Mouse (Mus musculus) embryonic facial prominence, embryonic 15.5 days (tissue): ENCODE measurements around the gene Sh2d4b. TPM values are rescaled to one million over a fixed set of nuclear protein-coding genes. Genes with fewer than 3 reads are reported as not detected.

Source experiments
- ATAC-seq: fragments of 200-750 bp; cut with Nextera tagmentation; 2 replicates; pipeline ENCODE4 v1.8.0; 2017; ENCODE audit warnings: low read depth, moderate TSS enrichment; ENCODE audit not compliant: insufficient number of reproducible peaks, low FRiP score, low TSS enrichment
- H3K27ac ChIP-seq: fragments of 300-500 bp; sonication (generic); replicated peaks from 2 replicates; pipeline ENCODE4 v1.5.1; 2015; ENCODE audit warnings: mild to moderate bottlenecking, inconsistent platforms
- H3K27me3 ChIP-seq: fragments of 300-500 bp; sonication (generic); 2 replicates; pipeline ENCODE4 v1.6.1; 2015; ENCODE audit warnings: inconsistent platforms
- H3K36me3 ChIP-seq: fragments of 300-500 bp; sonication (generic); 2 replicates; pipeline ENCODE4 v1.6.1; 2015; ENCODE audit warnings: mild to moderate bottlenecking, inconsistent platforms
- H3K4me1 ChIP-seq: fragments of 300-500 bp; sonication (generic); 2 replicates; pipeline ENCODE4 v1.6.1; 2015; ENCODE audit warnings: inconsistent platforms
- H3K4me2 ChIP-seq: fragments of 300-500 bp; sonication (generic); replicated peaks from 2 replicates; pipeline ENCODE4 v1.6.1; 2015; ENCODE audit warnings: mild to moderate bottlenecking, inconsistent platforms
- H3K4me3 ChIP-seq: fragments of 300-500 bp; sonication (generic); replicated peaks from 2 replicates; pipeline ENCODE4 v1.5.1; 2015; ENCODE audit warnings: mild to moderate bottlenecking, inconsistent platforms
- H3K9ac ChIP-seq: fragments of 300-500 bp; sonication (generic); 2 replicates; pipeline ENCODE4 v1.6.1; 2015; ENCODE audit warnings: inconsistent platforms
- H3K9me3 ChIP-seq: fragments of 300-500 bp; sonication (generic); replicated peaks from 2 replicates; pipeline ENCODE4 v1.6.1; 2016; ENCODE audit warnings: inconsistent platforms
- WGBS: fragments of 180-500 bp; shearing (Covaris S2); methylation state at CpG from one replicate; pipeline ENCODE4 v1.1.7; 2015; 5-methylcytosine and 5-hydroxymethylcytosine counted together
- polyA plus RNA-seq: library from polyadenylated mRNA; unstranded; fragments of >200 nt; fragmentation: Nextera tagmentation; extraction: Ambion mirVana; gene quantifications from 2 replicates; pipeline ENCODE4 v1.2.1, GENCODE M21; 2015

Sh2d4b gene
- polyA plus RNA-seq, 1 experiment from 2014 or later = 1.3 TPM

DNA sequence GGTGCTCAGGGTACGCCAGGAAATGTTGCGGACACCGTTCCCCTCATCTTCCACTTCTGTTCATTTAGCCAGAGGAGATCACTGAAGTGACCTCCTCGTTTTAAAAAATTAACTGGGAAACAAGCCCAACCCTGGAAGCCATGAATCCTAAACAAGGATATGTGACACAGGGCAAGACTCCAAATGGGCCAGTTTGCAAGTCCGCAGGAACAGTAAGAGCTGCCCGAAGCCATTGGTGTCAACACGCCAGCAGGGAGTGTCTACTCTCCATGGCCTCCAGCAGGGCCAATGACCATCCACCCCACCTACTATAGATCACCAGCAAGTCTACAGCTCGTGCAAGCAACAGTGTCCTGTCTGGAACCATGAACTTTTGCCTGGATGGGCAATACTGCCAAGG, 12.7 kb upstream of the Sh2d4b start:
- Histone ChIP-seq H3K27ac (no peak overlapping the region), H3K4me2 (no peak overlapping the region), H3K36me3 (peaks cover 52% of the 10 kb centered on the region), H3K4me1 (no peaks in the 10 kb centered on the region), H3K9me3 (no peaks in the 10 kb centered on the region), H3K9ac (no peak overlapping the region), H3K27me3 (no peaks in the 10 kb centered on the region), H3K4me3 (no peak overlapping the region)
- 91% methylated on average over 8 of the region's 8 CpGs for WGBS
- ATAC-seq = no peak

DNA sequence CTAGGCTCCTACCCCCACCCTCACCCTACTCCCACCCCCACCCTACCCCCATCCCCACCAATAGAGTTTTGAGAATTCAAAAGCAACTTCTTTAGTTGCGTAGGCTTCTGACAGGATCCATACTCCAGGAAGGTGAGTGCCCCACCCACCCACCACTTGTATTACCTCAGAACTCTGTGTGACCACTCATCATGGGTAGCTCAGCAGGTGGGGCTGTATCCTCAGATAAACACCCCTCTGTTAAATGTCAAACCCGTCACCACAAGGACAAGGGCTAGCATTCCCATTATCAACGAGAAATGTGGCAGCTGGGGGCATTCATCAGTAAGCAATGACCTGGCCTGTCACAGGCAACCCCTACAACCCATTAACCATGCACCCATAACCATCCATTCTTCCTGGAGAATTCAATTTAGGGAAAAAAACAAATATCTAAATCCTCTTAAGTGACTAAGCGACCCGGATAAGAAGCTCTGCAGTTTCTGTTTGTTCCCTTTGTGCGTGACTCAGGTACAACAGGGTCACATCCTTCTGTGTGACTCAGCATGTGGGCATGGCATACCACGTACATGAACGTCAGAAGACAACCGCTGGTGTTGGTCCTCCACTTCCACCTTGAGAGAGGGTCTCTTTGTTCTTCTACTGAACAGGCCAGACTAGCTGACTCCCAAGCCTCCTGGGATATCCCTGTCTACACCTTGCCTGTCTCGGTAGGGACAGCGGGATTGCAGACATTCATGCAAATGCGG, 9.4 kb upstream of the Sh2d4b start:
- Histone ChIP-seq H3K9ac (no peak overlapping the region), H3K4me1 (no peaks in the 10 kb centered on the region), H3K27me3 (no peaks in the 10 kb centered on the region), H3K36me3 (peaks cover 21% of the 10 kb centered on the region), H3K9me3 (no peaks in the 10 kb centered on the region), H3K4me2 (no peak overlapping the region), H3K4me3 (no peak overlapping the region), H3K27ac (no peak overlapping the region)
- no peak for ATAC-seq
- WGBS = 83% methylated on average over 12 of the region's 12 CpGs

DNA sequence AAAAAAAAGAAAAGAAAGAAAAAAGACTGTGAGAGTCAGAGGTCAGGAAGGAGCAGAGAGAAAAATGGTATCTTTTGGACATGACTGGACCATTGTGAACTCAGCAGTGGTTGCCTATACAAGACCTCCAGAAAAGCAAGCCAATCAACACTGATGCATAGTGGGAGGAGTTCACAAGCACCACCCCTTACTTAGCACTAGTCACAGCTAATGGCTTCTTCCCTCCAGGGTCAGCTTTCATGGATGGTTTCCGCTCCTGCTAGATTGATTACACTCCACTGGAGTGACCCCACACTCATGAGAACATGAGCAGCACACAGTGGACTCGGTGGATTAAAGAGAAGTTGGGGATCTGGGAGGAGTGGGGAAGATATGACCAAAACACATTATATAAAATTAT, 7.2 kb upstream of the Sh2d4b start:
- Histone ChIP-seq H3K27ac (no peak overlapping the region), H3K9me3 (no peaks in the 10 kb centered on the region), H3K36me3 (peaks cover under 1% of the 10 kb centered on the region; the same call in 1 of the 2 replicates), H3K4me1 (no peaks in the 10 kb centered on the region), H3K4me3 (no peak overlapping the region), H3K4me2 (no peak overlapping the region), H3K27me3 (no peaks in the 10 kb centered on the region), H3K9ac (no peak overlapping the region)
- ATAC-seq = no peak
- WGBS = 52% methylated on average over 2 of the region's 2 CpGs

DNA sequence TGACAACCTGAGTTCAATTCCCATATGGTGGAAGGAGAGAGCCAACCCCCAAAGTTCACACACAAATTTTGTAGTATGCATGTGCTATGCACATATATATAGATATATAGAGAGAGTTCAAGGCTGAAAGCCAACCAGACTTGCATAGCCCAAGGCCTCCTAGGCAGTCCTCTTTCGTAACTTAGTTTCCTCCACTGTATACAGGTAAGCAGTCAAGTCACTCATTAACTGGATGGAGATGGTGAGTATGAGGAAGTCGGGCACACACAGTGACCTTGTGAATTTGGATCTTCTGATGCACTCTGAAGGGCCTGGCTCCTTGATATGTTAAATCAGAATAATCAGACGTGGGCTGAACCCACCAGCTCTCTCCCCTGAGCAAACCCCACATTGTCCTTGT, 4.8 kb upstream of the Sh2d4b start:
- 77% methylated on average over 3 of the region's 3 CpGs for WGBS
- H3K27me3 ChIP-seq = no peaks in the 10 kb centered on the region
- H3K9me3 ChIP-seq = no peaks in the 10 kb centered on the region
- no peak overlapping the region for H3K27ac ChIP-seq
- H3K4me1 ChIP-seq = peaks cover 10% of the 10 kb centered on the region
- no peak for ATAC-seq
- no peak overlapping the region for H3K4me3 ChIP-seq
- no peaks in the 10 kb centered on the region for H3K36me3 ChIP-seq
- no peak overlapping the region for H3K4me2 ChIP-seq
- no peak overlapping the region for H3K9ac ChIP-seq

DNA sequence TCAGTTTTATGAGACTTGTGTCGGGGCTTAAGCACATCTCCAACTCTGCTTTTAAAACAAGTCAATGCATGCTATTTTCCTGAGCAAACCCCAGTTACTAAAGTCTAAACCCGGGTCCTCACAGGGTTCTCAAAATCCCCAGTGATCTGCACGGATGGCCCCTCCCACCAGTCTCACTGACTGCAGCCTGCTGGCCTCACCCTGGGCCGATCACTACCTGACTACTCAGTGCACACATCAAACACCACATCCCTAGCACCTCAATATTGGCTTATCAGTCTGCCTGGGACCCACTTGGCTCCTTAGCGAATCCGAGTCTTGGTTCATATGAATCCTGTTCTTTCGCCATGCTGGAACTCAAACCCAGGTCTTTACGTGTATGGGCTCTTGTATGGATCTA, 2.6 kb upstream of the Sh2d4b start:
- Histone ChIP-seq H3K4me3 (no peak overlapping the region), H3K9me3 (no peaks in the 10 kb centered on the region), H3K4me2 (no peak overlapping the region), H3K36me3 (no peaks in the 10 kb centered on the region), H3K9ac (no peak overlapping the region), H3K27me3 (no peaks in the 10 kb centered on the region), H3K27ac (no peak overlapping the region), H3K4me1 (peaks cover 10% of the 10 kb centered on the region)
- ATAC-seq = no peak
- WGBS = 64% methylated on average over 8 of the region's 8 CpGs

GRCm38 (mm10) chr14:40894576-40895247, 1.6 kb upstream of the Sh2d4b start:
- Histone ChIP-seq H3K27ac (no peak overlapping the region), H3K4me2 (peak overlapping the region; percentile 69), H3K27me3 (no peaks in the 10 kb centered on the region), H3K4me3 (peak overlapping the region; percentile 33), H3K36me3 (no peaks in the 10 kb centered on the region), H3K9ac (no peak overlapping the region), H3K9me3 (no peaks in the 10 kb centered on the region), H3K4me1 (peaks cover 10% of the 10 kb centered on the region)
- peak; percentile 86 for ATAC-seq
- WGBS = 7% methylated on average over 23 of the region's 23 CpGs

DNA sequence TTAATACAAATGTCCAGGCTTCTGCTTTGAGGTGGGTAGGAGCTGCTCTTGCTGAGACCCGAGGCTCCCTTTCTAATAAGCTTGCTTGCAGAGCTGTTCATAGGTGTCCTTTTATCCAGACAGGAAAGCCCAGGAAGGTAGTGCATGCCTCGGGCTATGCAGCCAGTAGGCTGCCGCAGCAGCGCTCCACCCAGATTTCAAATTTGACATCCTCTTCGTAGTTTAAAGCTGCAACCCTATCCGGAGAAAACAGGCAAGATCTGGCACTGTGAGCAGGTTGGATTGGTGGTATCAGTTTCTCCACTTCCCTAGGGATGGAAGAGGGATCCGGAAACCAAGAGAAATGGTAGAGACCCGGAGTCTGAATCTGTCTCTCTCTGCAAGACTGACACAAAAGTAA, 818 bp upstream of the Sh2d4b start:
- Histone ChIP-seq H3K27me3 (no peaks in the 10 kb centered on the region), H3K27ac (no peak overlapping the region), H3K4me1 (peaks cover 10% of the 10 kb centered on the region), H3K9me3 (no peaks in the 10 kb centered on the region), H3K9ac (no peak overlapping the region), H3K4me2 (peak overlapping the region; percentile 69), H3K36me3 (no peaks in the 10 kb centered on the region), H3K4me3 (peak overlapping the region; percentile 33; the same call in 1 of the 2 replicates)
- ATAC-seq = no peak
- WGBS = 19% methylated on average over 8 of the region's 8 CpGs

- H3K4me2 ChIP-seq = no peak overlapping the region
- no peak overlapping the region for H3K9ac ChIP-seq
- H3K27ac ChIP-seq = no peak overlapping the region
- no peaks in the 10 kb centered on the region for H3K9me3 ChIP-seq
- no peaks in the 10 kb centered on the region for H3K36me3 ChIP-seq
- no peak for ATAC-seq
- WGBS = 73% methylated on average over 7 of the region's 7 CpGs
- peaks cover 10% of the 10 kb centered on the region for H3K4me1 ChIP-seq
- no peak overlapping the region for H3K4me3 ChIP-seq
- no peaks in the 10 kb centered on the region for H3K27me3 ChIP-seq
Measured at GRCm38 (mm10) chr14:40892326-40892825, 690 bp downstream of the Sh2d4b start.

DNA sequence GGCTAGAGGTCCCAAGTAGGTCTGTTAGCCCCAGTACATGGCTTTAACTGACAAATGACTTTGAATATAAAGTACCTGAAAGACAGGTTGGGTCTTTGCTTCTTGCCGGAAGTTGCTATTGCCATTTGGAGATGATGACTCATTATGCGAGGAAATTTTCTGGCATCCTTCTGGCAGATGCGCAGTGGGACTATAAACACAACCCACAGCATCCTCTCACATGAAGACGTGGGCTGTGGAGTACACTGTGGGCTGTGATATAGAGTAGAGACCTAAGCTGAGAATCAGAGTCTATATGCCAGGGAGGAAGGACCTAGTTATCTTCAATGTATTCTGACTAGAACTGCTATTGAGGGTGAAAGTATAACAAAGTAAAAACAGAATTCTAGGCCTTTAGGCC, 1.6 kb downstream of the Sh2d4b start:
- Histone ChIP-seq H3K4me2 (no peak overlapping the region), H3K27me3 (no peaks in the 10 kb centered on the region), H3K9me3 (no peaks in the 10 kb centered on the region), H3K27ac (no peak overlapping the region), H3K36me3 (no peaks in the 10 kb centered on the region), H3K4me1 (peaks cover 10% of the 10 kb centered on the region), H3K9ac (no peak overlapping the region), H3K4me3 (no peak overlapping the region)
- WGBS = 85% methylated on average over 4 of the region's 4 CpGs
- ATAC-seq = no peak

- H3K27ac ChIP-seq = no peak overlapping the region
- no peak overlapping the region for H3K4me3 ChIP-seq
- H3K36me3 ChIP-seq = no peaks in the 10 kb centered on the region
- H3K9ac ChIP-seq = no peak overlapping the region
- WGBS = 65% methylated on average over 4 of the region's 4 CpGs
- no peaks in the 10 kb centered on the region for H3K9me3 ChIP-seq
- H3K4me1 ChIP-seq = peaks cover 14% of the 10 kb centered on the region
- no peaks in the 10 kb centered on the region for H3K27me3 ChIP-seq
- ATAC-seq = no peak
- H3K4me2 ChIP-seq = no peak overlapping the region
Measured at GRCm38 (mm10) chr14:40889704-40890103, 3.4 kb downstream of the Sh2d4b start.

- WGBS = 79% methylated on average over 2 of the region's 2 CpGs
- ATAC-seq = no peak
- Histone ChIP-seq H3K27me3 (no peaks in the 10 kb centered on the region), H3K4me3 (no peak overlapping the region), H3K27ac (no peak overlapping the region), H3K9ac (no peak overlapping the region), H3K4me2 (no peak overlapping the region), H3K4me1 (peaks cover 10% of the 10 kb centered on the region), H3K36me3 (no peaks in the 10 kb centered on the region), H3K9me3 (no peaks in the 10 kb centered on the region)
Measured at GRCm38 (mm10) chr14:40889181-40889580, 3.9 kb downstream of the Sh2d4b start.
